Comparison of ENCODE assay signal across 8 mouse cellular contexts in the genomic region with DNA sequence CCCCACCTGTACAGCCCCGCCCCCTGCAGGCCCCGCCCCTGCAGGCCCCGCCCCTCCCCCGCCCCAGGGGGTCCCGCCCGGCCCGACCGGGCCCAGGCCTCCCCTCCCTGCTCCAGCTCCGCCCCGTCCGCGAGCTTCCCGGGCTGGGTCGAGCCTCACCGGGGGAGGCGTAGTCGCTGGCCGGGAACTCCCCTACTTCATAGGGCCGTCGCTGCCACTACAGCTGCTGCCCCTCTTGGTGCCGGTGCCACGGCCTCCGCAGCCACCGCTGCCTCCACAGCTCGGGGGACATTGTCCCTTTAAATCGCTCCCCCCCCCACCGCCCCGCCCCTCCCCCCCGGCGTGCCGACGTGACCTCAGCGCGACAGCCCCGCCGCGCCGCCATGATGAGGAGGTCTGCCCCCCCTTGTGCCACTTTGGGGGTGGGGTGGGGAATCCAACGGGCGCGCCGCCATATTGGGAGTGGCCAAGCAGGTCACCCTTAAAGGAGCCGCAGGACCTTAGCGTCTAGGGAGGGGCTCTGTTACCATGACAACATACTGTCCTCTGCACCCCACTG. TPM values are rescaled to one million over a fixed set of nuclear protein-coding genes. Genes with fewer than 3 reads are reported as not detected.
A peak's percentile ranks its signal among the peaks of the same experiment; 100 is the strongest.
DNase-seq lines count a peak whose midpoint lies in the region; ATAC-seq lines count a peak whose summit lies in the region.

TSS of gene Wiz (minus strand) at position 339 of the 559 bp plus-strand sequence.

- ATAC-seq in inflammation-experienced regulatory T-cells, adult 6 months, result peak; percentile 80
- peak; percentile 72 for ATAC-seq in megakaryocyte-erythroid progenitor cell, adult 5-6 weeks (replicated peaks; ENCODE audit: low FRiP score, low TSS enrichment, poor library complexity, severe bottlenecking)

- intact Hi-C loops in gastrocnemius, postnatal 14 days (cut with DNase I; ENCODE audit: low total_unique reads), result no loop called here
- intact Hi-C loops in left cerebral cortex, postnatal 10 days (cut with DNase I), result loop anchor here (5.0 kb wide), 1 partner anchor 108 kb away; no protein-coding TSS in a partner anchor

- peak; percentile 90 for DNase-seq in adipocyte (ENCODE audit: low spot score)
- DNase-seq in embryo, embryonic 10 days (ENCODE audit: low spot score), result peak; percentile 91
- DNase-seq in gastrocnemius, postnatal 14 days, result peak; percentile 97
- peak; percentile 91 to 97 for DNase-seq in left cerebral cortex, postnatal 10 days (ENCODE audit: extremely low spot score in 1 of 2, low spot score in 2 of 2)
- peak; percentile 90 for DNase-seq in right cerebral cortex, postnatal 25 days
- peak; percentile 91 to 95 for DNase-seq in urinary bladder, postnatal 4 days (ENCODE audit: low spot score in 2 of 2)

RNA-seq across cellular contexts. Expression of gene Wiz, which starts in this region (rescaled TPM):
- 10 to 100 TPM; 14.3 to 15.3 TPM for total RNA-seq in gastrocnemius, postnatal 14 days (2021)
- 10 to 100 TPM in 2 of 3 experiments, 1 to 10 TPM in 1; 9.5 to 14.6 (median 11.6) TPM for polyA plus RNA-seq in inflammation-experienced regulatory T-cells, adult 6 months (2017; shearing (Covaris generic))
- total RNA-seq in left cerebral cortex, postnatal 10 days (2021), result 10 to 100 TPM; 91.6 to 99.3 TPM
- 53.4 and 63.4 TPM in 2 replicates for total RNA-seq in megakaryocyte-erythroid progenitor cell, adult 5-6 weeks (2014; fragmentation: Nextera tagmentation)
- total RNA-seq in megakaryocyte-erythroid progenitor cell, adult 5-6 weeks (2017), result 6.1 and 6.9 TPM in 2 replicates

Comparison
In these comparisons a context has a peak if more than half of its experiments do, and no peak if none do; other contexts are left out.
1. Peak in every context shown above with its lines: DNase-seq and ATAC-seq.